Mouse (Mus musculus) ovary, postnatal 36 days (tissue): ENCODE results near the gene Prkg2.

Experiments
- DNase-seq: peaks from one replicate; pipeline ENCODE4 v3.0.0; 2022; ENCODE audit warnings: low spot score, mixed read lengths

Prkg2 gene

GRCm38 (mm10) chr5:98900926-98901325 is 136.2 kb downstream of the Prkg2 start:
- no peak for DNase-seq

GRCm38 (mm10) chr5:98897946-98898345 is 139.2 kb downstream of the Prkg2 start:
- DNase-seq: no peak

GRCm38 (mm10) chr5:98894281-98894680 is 142.9 kb downstream of the Prkg2 start:
- no peak for DNase-seq

DNA sequence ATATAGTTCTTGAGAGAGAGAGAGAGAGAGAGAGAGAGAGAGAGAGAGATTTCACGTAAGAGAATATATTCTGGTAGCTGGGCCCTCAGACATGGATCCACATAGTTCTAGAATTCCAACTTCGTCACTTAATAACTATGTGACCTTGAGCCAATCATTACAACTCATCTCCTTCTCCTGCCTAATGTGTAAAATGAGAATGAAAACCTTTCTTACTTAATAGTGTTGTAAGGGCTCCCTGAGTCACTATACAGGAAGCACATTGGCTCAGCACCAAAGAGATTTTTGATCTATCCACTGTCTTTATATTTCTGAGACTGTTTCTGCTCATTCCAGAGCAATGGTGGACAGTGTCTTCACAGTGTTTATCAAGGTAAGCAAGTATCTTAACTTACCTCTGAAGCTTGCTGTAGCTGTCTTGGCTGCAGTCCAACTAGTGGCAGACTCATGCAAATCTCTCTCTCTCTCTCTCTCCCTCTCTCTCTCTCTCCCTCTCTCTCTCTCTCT is 146.6 kb downstream of the Prkg2 start:
- DNase-seq: no peak

DNA sequence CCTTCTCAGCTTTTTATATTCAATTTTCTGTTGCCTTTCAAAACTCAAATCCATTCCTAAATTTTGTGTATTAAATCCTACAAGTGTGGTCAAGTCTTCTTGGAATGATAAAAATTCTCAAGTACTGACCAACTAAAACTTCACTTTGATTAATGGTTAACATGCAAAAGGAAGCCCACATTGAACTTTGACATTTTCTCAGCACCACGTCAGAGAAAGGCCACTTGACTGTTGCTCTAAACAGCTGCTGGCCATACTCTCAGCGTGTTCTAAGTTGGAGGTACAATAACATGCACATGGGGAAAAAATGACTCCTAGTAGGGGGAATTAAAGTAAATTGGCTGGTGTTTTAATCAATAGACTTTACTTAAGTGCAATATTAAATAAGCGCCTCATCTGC is 155.1 kb downstream of the Prkg2 start:
- no peak for DNase-seq
